Mouse (Mus musculus) thymus, adult 2 months (tissue): Measurements from ENCODE around the gene Eps8l3.

Experiments used
- CTCF ChIP-seq: fragments of 200-500 bp; IDR thresholded peaks from 2 replicates; pipeline ENCODE4 v1.5.1; 2012; ENCODE audit warnings: mild to moderate bottlenecking, control low read depth, low read length, moderate library complexity, borderline replicate concordance; ENCODE audit not compliant: control insufficient read depth, poor library complexity, insufficient read depth; ENCODE audit errors: extremely low read depth
- POLR2A ChIP-seq: fragments of 200-500 bp; IDR thresholded peaks from 2 replicates; pipeline ENCODE4 v1.6.1; 2012; ENCODE audit warnings: mild to moderate bottlenecking, low read length, control low read depth, moderate library complexity; ENCODE audit not compliant: control insufficient read depth, poor library complexity, insufficient read depth; ENCODE audit errors: extremely low read depth

DNA sequence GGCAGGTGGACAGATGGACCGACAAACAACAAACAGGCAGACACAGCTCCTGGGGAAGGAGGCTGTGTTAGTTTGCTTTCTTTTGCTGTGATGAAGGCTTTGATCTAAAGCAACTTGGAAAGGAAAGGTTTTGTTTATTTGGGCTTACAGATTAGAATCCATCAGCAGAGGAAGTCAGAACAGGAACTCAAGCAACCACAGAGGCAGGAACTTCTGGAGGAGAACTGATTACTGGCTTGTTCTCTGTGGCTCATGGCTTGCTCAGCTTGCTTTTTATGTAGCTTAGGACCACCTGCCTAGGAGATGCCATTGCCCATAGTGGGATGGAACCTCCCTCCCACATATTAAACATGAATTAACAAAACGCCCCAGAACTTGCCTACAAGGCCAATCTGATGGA is 14.6 kb upstream of the Eps8l3 start:
- TF ChIP-seq CTCF, result no peak
- no peak for TF ChIP-seq POLR2A
